Mouse (Mus musculus): ENCODE measurements around the gene Calhm2.

DNA sequence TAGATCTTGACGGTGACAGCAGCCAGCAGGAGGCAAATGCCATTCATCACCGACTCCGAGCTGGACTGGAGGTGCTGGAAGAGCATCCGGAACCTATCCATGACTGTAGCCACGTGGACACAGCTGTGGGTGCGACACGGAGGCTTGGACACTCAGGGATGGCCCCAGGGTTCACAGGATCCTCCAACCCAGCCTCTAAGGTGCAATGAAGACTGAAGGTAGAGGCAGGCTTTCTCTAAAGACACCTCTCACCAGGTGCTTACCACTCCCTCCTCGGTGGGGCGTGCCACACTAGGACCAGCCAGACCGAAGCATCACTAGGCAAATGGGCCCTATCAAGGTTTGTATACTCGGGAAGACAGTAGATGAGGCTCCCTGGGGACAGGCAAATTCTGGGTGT, 19.6 kb upstream of the Calhm2 start, which contains the start of gene Calhm3:
- TF ChIP-seq GATA1 (IDR thresholded peaks at IDR 0.05; ENCODE audit: borderline replicate concordance, low read length) (no peak), FLI1 (IDR thresholded peaks at IDR 0.05; ENCODE audit: low read length) (no peak)

Measured in megakaryocyte, embryonic 14.5 days (primary cell).